Mouse (Mus musculus) forebrain, embryonic 13.5 days (tissue): Measurements from ENCODE around the gene Lpin2. TPM values are rescaled to one million over a fixed set of nuclear protein-coding genes. Genes with fewer than 3 reads are reported as not detected.
A peak's percentile ranks its signal among the peaks of the same experiment; 100 is the strongest.

Experiments used
- ATAC-seq: fragments of 200-750 bp; cut with Nextera tagmentation; 2 replicates; pipeline ENCODE4 v1.8.0; 2017
- H3K27ac ChIP-seq: fragments of 300-500 bp; sonication (generic); 2 replicates; pipeline ENCODE4 v1.5.1; 2015; ENCODE audit warnings: inconsistent platforms, mild to moderate bottlenecking, moderate library complexity
- H3K27me3 ChIP-seq: fragments of 300-500 bp; sonication (generic); 2 replicates; pipeline ENCODE4 v1.6.1; 2015; ENCODE audit warnings: mild to moderate bottlenecking, inconsistent platforms
- H3K36me3 ChIP-seq: fragments of 300-500 bp; sonication (generic); 2 replicates; pipeline ENCODE4 v1.6.1; 2015; ENCODE audit warnings: mild to moderate bottlenecking, inconsistent platforms; ENCODE audit not compliant: poor library complexity, severe bottlenecking
- H3K4me1 ChIP-seq: fragments of 300-500 bp; sonication (generic); 2 replicates; pipeline ENCODE4 v1.6.1; 2015; ENCODE audit warnings: inconsistent platforms
- H3K4me2 ChIP-seq: fragments of 300-500 bp; sonication (generic); 2 replicates; pipeline ENCODE4 v1.6.1; 2015; ENCODE audit warnings: inconsistent platforms, mild to moderate bottlenecking, moderate library complexity
- H3K4me3 ChIP-seq: fragments of 300-500 bp; sonication (generic); 2 replicates; pipeline ENCODE4 v1.5.1; 2015; ENCODE audit warnings: mild to moderate bottlenecking, inconsistent platforms
- H3K9ac ChIP-seq: fragments of 300-500 bp; sonication (generic); 2 replicates; pipeline ENCODE4 v1.6.1; 2015; ENCODE audit warnings: mild to moderate bottlenecking, inconsistent platforms
- H3K9me3 ChIP-seq: fragments of 300-500 bp; sonication (generic); replicated peaks from 2 replicates; pipeline ENCODE4 v1.6.1; 2016; ENCODE audit warnings: inconsistent platforms
- WGBS: fragments of 180-500 bp; shearing (Covaris S2); methylation state at CpG from one replicate; pipeline ENCODE4 v1.1.7; 2015; 5-methylcytosine and 5-hydroxymethylcytosine counted together
- polyA plus RNA-seq: library from polyadenylated mRNA; unstranded; fragments of >200 nt; fragmentation: Nextera tagmentation; extraction: Ambion mirVana; gene quantifications from 2 replicates; pipeline ENCODE4 v1.2.1, GENCODE M21; 2015

The Lpin2 gene
- polyA plus RNA-seq, 1 experiment from 2014 or later: 34.1 TPM

GRCm38 (mm10) chr17:71178530-71179181 lies 3.7 kb upstream of the Lpin2 start:
- Histone ChIP-seq H3K4me1 (peaks cover 10% of the 10 kb centered on the region), H3K9me3 (no peaks in the 10 kb centered on the region), H3K4me3 (no peak overlapping the region), H3K4me2 (no peak overlapping the region), H3K27ac (no peak overlapping the region), H3K36me3 (no peaks in the 10 kb centered on the region), H3K9ac (no peak overlapping the region), H3K27me3 (no peaks in the 10 kb centered on the region)
- no peak for ATAC-seq
- WGBS: 45% methylated on average over 10 of the region's 10 CpGs

GRCm38 (mm10) chr17:71179551-71180309 lies 2.6 kb upstream of the Lpin2 start:
- Histone ChIP-seq H3K27ac (no peak overlapping the region), H3K4me3 (no peak overlapping the region), H3K27me3 (no peaks in the 10 kb centered on the region), H3K4me2 (no peak overlapping the region), H3K9me3 (no peaks in the 10 kb centered on the region), H3K4me1 (peaks cover 16% of the 10 kb centered on the region), H3K36me3 (no peaks in the 10 kb centered on the region), H3K9ac (no peak overlapping the region)
- ATAC-seq: no peak
- 83% methylated on average over 11 of the region's 11 CpGs for WGBS

GRCm38 (mm10) chr17:71180601-71181000 lies 1.8 kb upstream of the Lpin2 start:
- H3K27ac ChIP-seq: no peak overlapping the region
- no peaks in the 10 kb centered on the region for H3K9me3 ChIP-seq
- H3K4me3 ChIP-seq: no peak overlapping the region
- H3K9ac ChIP-seq: no peak overlapping the region
- no peak overlapping the region for H3K4me2 ChIP-seq
- WGBS: 94% methylated on average over 4 of the region's 4 CpGs
- no peak for ATAC-seq
- H3K4me1 ChIP-seq: peaks cover 24% of the 10 kb centered on the region
- H3K27me3 ChIP-seq: no peaks in the 10 kb centered on the region
- H3K36me3 ChIP-seq: no peaks in the 10 kb centered on the region

GRCm38 (mm10) chr17:71182871-71183656 lies 704 bp downstream of the Lpin2 start:
- peak overlapping the region; percentile 88 for H3K27ac ChIP-seq

GRCm38 (mm10) chr17:71183657-71184261 lies 1.4 kb downstream of the Lpin2 start:
- no peaks in the 10 kb centered on the region for H3K36me3 ChIP-seq
- H3K9me3 ChIP-seq: no peaks in the 10 kb centered on the region
- peak overlapping the region; percentile 80 for H3K4me3 ChIP-seq
- peaks cover 26% of the 10 kb centered on the region for H3K4me1 ChIP-seq
- peak overlapping the region; percentile 88 for H3K27ac ChIP-seq
- H3K4me2 ChIP-seq: peak overlapping the region; percentile 90
- under 1% methylated on average over 52 of the region's 79 CpGs for WGBS
- no peaks in the 10 kb centered on the region for H3K27me3 ChIP-seq
- peak overlapping the region; percentile 91 for H3K9ac ChIP-seq
- ATAC-seq: peak; percentile 25; the same call in 1 of the 2 replicates

More at GRCm38 (mm10) chr17:71182871-71183656, 704 bp downstream of the Lpin2 start:
- peak overlapping the region; percentile 80 for H3K4me3 ChIP-seq
- under 1% methylated on average over 61 of the region's 71 CpGs for WGBS
- ATAC-seq: peak; percentile 97
- H3K9me3 ChIP-seq: no peaks in the 10 kb centered on the region
- no peaks in the 10 kb centered on the region for H3K36me3 ChIP-seq
- H3K27me3 ChIP-seq: no peaks in the 10 kb centered on the region
- H3K4me1 ChIP-seq: peaks cover 26% of the 10 kb centered on the region
- H3K9ac ChIP-seq: peak overlapping the region; percentile 91
- H3K4me2 ChIP-seq: peak overlapping the region; percentile 90

GRCm38 (mm10) chr17:71184356-71185111 lies 2.2 kb downstream of the Lpin2 start:
- H3K9me3 ChIP-seq: no peaks in the 10 kb centered on the region
- peaks cover 26% of the 10 kb centered on the region for H3K4me1 ChIP-seq
- no peak for ATAC-seq
- WGBS: 3% methylated on average over 22 of the region's 22 CpGs
- H3K27ac ChIP-seq: peak overlapping the region; percentile 88
- no peaks in the 10 kb centered on the region for H3K27me3 ChIP-seq
- peak overlapping the region; percentile 80 for H3K4me3 ChIP-seq
- peak overlapping the region; percentile 91 for H3K9ac ChIP-seq
- no peaks in the 10 kb centered on the region for H3K36me3 ChIP-seq
- H3K4me2 ChIP-seq: peak overlapping the region; percentile 90

- Histone ChIP-seq H3K9ac (peak overlapping the region; percentile 91; the same call in 1 of the 2 replicates), H3K27ac (no peak overlapping the region; the same call in 1 of the 2 replicates)
- 44% methylated on average over 1 of the region's 1 CpGs for WGBS
These were observed 3.0 kb downstream of the Lpin2 start for GRCm38 (mm10) chr17:71185368-71185767.

GRCm38 (mm10) chr17:71190589-71190988 lies 8.2 kb downstream of the Lpin2 start:
- H3K9ac ChIP-seq: no peak overlapping the region
- no peaks in the 10 kb centered on the region for H3K27me3 ChIP-seq
- ATAC-seq: no peak
- no peak overlapping the region for H3K4me3 ChIP-seq
- peaks cover 12% of the 10 kb centered on the region for H3K9me3 ChIP-seq
- no peak overlapping the region for H3K4me2 ChIP-seq
- no peaks in the 10 kb centered on the region for H3K36me3 ChIP-seq
- 97% methylated on average over 7 of the region's 7 CpGs for WGBS
- peaks cover 22% of the 10 kb centered on the region for H3K4me1 ChIP-seq
- no peak overlapping the region for H3K27ac ChIP-seq

More at GRCm38 (mm10) chr17:71185368-71185767, 3.0 kb downstream of the Lpin2 start:
- ATAC-seq: no peak
- peak overlapping the region; percentile 90 for H3K4me2 ChIP-seq
- no peaks in the 10 kb centered on the region for H3K36me3 ChIP-seq
- H3K4me1 ChIP-seq: peaks cover 26% of the 10 kb centered on the region
- H3K4me3 ChIP-seq: peak overlapping the region; percentile 80
- no peaks in the 10 kb centered on the region for H3K27me3 ChIP-seq
- H3K9me3 ChIP-seq: no peaks in the 10 kb centered on the region

GRCm38 (mm10) chr17:71191063-71191462 lies 8.7 kb downstream of the Lpin2 start:
- Histone ChIP-seq H3K36me3 (no peaks in the 10 kb centered on the region), H3K9me3 (peaks cover 12% of the 10 kb centered on the region), H3K4me3 (no peak overlapping the region), H3K9ac (no peak overlapping the region), H3K4me2 (no peak overlapping the region), H3K27ac (no peak overlapping the region), H3K27me3 (no peaks in the 10 kb centered on the region), H3K4me1 (peaks cover 25% of the 10 kb centered on the region)
- WGBS: 97% methylated on average over 2 of the region's 2 CpGs
- ATAC-seq: no peak

- ATAC-seq: no peak
- 80% methylated on average over 8 of the region's 8 CpGs for WGBS
These were observed 9.5 kb downstream of the Lpin2 start for GRCm38 (mm10) chr17:71191651-71192419.

More at GRCm38 (mm10) chr17:71191651-71192419, 9.5 kb downstream of the Lpin2 start:
- no peak overlapping the region for H3K9ac ChIP-seq
- no peak overlapping the region for H3K4me3 ChIP-seq
- H3K4me1 ChIP-seq: peaks cover 25% of the 10 kb centered on the region
- no peaks in the 10 kb centered on the region for H3K27me3 ChIP-seq
- H3K4me2 ChIP-seq: no peak overlapping the region
- peaks cover 12% of the 10 kb centered on the region for H3K9me3 ChIP-seq
- no peaks in the 10 kb centered on the region for H3K36me3 ChIP-seq
- no peak overlapping the region for H3K27ac ChIP-seq
